Mouse (Mus musculus) thymus, adult 2 months (tissue): ENCODE data around the gene Akap13.

Source experiments
- CTCF ChIP-seq: fragments of 200-500 bp; IDR thresholded peaks from 2 replicates; pipeline ENCODE4 v1.5.1; 2012; ENCODE audit warnings: mild to moderate bottlenecking, control low read depth, low read length, moderate library complexity, borderline replicate concordance; ENCODE audit not compliant: control insufficient read depth, poor library complexity, insufficient read depth; ENCODE audit errors: extremely low read depth
- POLR2A ChIP-seq: fragments of 200-500 bp; IDR thresholded peaks from 2 replicates; pipeline ENCODE4 v1.6.1; 2012; ENCODE audit warnings: mild to moderate bottlenecking, low read length, control low read depth, moderate library complexity; ENCODE audit not compliant: control insufficient read depth, poor library complexity, insufficient read depth; ENCODE audit errors: extremely low read depth

DNA sequence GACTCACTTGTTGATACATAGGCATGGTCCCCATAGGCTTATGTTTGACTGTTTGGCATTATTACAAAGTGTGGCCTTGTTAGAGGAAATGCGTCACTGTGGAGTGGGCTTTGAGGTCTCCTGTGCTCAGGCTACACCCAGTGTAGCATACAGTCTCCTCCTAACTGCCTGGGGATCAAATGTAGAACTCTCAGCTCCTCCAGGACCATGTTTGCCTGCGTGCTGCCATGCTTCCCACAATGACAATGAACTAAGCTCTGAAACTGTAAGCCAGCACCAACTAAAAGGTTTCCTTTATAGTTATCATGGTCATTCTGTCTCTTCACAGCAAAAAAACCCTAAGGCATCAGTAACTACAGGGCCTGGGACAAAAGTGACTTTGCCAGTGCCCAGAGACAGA is 312.8 kb downstream of the Akap13 start:
- no peak for TF ChIP-seq CTCF
- no peak for TF ChIP-seq POLR2A
